Mouse (Mus musculus) embryonic stem cell, embryonic (primary cell): ENCODE results near the gene Lin7b.

Experiments used
- CTCF ChIA-PET, 4 experiments: fragments of 300-600 bp in 2 of 4; fragments of 350-600 bp in 2 of 4; sonication (Branson Sonifier 250); formaldehyde crosslinking; loops; one replicate each; lab custom pipeline; 2022; ENCODE audit warnings: inconsistent platforms in 2 of 4; lab: Charles Lee
- POLR2A ChIA-PET, 4 experiments: fragments of 300-600 bp in 2 of 4; fragments of 350-600 bp in 2 of 4; sonication (Branson Sonifier 250); formaldehyde crosslinking; loops; one replicate each; lab custom pipeline; 2022; ENCODE audit warnings: antibody characterized with exemption in 4 of 4, inconsistent platforms in 1 of 4; lab: Charles Lee

The Lin7b gene

DNA sequence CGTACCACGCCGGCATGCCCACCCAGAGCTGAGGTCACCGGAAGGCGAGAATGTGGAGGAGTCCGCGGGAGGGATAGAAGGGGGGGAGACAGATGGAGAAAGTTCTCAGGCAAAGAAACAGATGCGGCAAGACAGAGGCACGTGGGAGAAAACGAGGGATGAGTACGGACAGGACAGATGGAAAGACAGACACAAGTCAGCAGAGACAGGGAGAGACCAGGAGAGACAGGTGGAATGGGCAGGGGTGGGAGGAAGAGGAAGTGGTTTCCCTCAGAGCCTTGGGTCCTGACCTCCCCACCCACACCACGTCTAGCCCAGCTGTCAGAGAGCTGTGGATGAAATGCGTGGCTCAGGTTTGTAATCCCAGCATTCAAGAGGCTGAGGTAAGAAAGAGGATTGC is 23.5 kb downstream of the Lin7b start:
- ChIA-PET POLR2A (interaction anchor here in 2 of 4 experiments (0.6 to 51.5 kb wide), 8 partner anchors 9 to 476 kb away, joined by 3 to 1478 read pairs (median 3); partner anchors contain the start of genes Kcna7 (in 1 of the 2), Ppfia3 (in 1 of the 2) and Snrnp70 (in 1 of the 2)), CTCF (interaction anchor here in 1 of 4 experiments (1.0 to 1.1 kb wide), 2 partner anchors 42 to 47 kb away, joined by 3 read pairs; no protein-coding TSS in a partner anchor)

DNA sequence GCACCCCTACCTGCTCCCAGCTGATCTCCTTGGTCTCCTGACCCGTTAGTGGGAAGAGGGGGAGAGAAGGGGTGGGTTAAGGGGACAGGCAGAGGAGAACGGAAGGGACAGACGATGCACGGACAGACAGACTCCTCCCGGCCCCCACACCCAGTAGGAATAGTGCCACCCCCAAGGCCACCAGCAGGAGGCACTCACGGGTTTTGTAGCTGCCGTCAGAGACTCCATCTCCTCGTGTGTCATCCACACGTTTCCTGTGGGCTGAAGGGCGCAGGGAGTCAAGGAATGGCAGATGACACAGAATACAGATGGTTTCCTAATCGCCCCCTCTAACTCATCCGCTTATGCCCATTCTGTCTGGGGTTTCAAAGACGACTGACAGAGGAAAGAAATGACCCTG is 26.8 kb downstream of the Lin7b start:
- ChIA-PET POLR2A (interaction anchor here (0.5 to 7.7 kb wide), 34 partner anchors 9 to 701 kb away, joined by 3 to 118 read pairs (median 8); partner anchors contain the start of genes Ppfia3 (in 3 of the 4), Snrnp70 (in 3 of the 4), Trpm4 (in 2 of the 4) and Ftl1 (in 1 of the 4)), CTCF (interaction anchor here (0.6 to 6.9 kb wide), 28 partner anchors 8 to 339 kb away, joined by 3 to 200 read pairs (median 4); partner anchors contain the start of genes Kcna7 (in 3 of the 4), Gys1 (in 1 of the 4), Lin7b (in 1 of the 4) and Nucb1 (in 1 of the 4))

DNA sequence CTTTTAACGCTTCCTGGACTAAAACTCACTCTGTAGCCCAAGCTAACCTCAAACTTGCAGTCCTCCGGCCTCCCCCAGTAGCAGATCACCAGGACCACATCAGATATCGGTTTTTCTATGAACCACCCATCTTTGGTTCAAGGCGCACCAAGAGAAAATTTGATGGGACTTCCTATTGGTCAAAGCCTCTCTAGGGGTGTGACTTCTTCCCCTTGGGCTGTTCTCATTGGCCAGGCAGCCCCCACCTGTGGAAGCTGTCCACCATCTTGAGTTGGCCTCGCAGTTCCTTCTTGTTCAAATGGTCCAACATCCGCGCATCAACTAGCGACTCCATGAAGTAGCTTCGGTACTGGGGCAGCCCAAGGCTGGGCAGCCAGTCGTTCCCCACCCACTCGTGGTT is 28.3 kb downstream of the Lin7b start:
- ChIA-PET CTCF (interaction anchor here (0.8 to 6.9 kb wide), 31 partner anchors 8 to 358 kb away, joined by 3 to 200 read pairs (median 6); partner anchors contain the start of genes Aldh16a1 (in 1 of the 4), Car11 (in 1 of the 4), Gys1 (in 1 of the 4) and Kcna7 (in 1 of the 4)), POLR2A (interaction anchor here in 3 of 4 experiments (0.5 to 7.7 kb wide), 47 partner anchors 7 to 379 kb away, joined by 3 to 118 read pairs (median 6); partner anchors contain the start of genes Ppfia3 (in 3 of the 3), Trpm4 (in 3 of the 3), Ftl1 (in 2 of the 3) and Snrnp70 (in 2 of the 3))

DNA sequence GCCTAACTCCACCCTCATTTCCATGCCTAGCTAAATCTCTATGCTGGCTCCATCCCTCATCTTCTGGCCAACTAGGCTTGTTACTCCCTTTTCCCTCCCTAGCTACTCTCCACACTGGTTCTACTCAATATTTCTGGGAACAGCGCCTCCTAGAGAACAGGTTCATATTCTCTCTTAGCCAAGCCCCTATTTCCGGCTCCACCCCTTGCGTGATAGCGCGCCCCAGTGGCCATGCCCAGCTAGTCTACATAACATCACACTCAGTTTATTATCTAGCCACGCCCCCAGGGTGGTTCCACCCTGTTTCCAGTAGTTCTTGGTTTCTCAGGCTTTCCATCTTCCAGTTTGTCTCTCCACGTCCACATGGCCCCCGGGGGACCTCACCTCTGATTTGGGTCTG is 29.1 kb downstream of the Lin7b start:
- POLR2A ChIA-PET, result interaction anchor here in 3 of 4 experiments (0.6 to 7.7 kb wide), 50 partner anchors 8 to 555 kb away, joined by 3 to 118 read pairs (median 5); partner anchors contain the start of genes Ppfia3 (in 3 of the 3), Ftl1 (in 2 of the 3), Snrnp70 (in 2 of the 3) and Trpm4 (in 2 of the 3)
- CTCF ChIA-PET, result interaction anchor here (0.5 to 6.9 kb wide), 82 partner anchors 8 to 380 kb away, joined by 3 to 200 read pairs (median 4); partner anchors contain the start of genes Ppfia3 (in 3 of the 4), Gys1 (in 2 of the 4), Kcna7 (in 2 of the 4) and Lin7b (in 2 of the 4)

DNA sequence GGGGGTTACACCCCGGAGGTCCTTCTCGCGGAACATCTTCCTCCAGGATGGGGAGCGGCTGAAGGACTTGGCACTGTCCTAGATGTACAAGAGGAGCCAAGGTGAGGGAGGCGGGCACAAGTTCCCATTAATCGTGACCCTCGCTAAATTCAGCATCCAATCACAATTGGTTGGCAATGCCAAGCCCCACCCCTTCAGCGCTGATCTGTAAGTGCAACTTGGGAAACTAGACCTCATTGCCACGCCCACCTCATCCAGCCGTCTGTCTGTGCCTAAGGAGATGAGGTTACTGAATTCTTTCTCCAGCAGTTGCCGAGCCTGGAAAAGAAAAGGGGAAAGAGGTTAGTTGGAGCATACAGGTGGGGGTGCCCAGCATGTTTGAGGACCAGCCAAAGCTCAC is 29.7 kb downstream of the Lin7b start:
- POLR2A ChIA-PET, result interaction anchor here in 3 of 4 experiments (0.6 to 7.7 kb wide), 55 partner anchors 8 to 556 kb away, joined by 3 to 118 read pairs (median 4); partner anchors contain the start of genes Ppfia3 (in 3 of the 3), Ftl1 (in 2 of the 3), Snrnp70 (in 2 of the 3) and Trpm4 (in 2 of the 3)

DNA sequence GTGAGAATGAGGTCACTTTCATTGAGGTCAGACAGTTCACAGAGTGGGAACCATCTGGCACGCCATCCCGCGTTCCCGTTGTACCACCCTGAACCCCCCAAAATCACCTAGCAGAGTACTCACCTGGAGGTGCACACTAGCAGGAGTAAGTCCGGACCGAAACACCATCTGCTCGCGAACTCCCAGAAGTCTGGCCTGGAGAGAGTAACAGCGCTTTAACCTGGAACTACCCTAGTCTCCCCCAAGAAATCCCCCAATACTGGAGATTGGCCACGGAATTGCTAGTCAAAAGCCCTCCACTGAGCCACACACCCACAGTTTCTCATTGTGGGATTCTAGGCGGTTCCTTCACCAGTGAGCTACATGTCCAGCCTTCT is 30.3 kb downstream of the Lin7b start:
- CTCF ChIA-PET, result interaction anchor here in 3 of 4 experiments (0.9 to 6.9 kb wide), 16 partner anchors 8 to 267 kb away, joined by 3 to 200 read pairs (median 10); partner anchors contain the start of genes Gys1 (in 2 of the 3), Kcna7 (in 1 of the 3) and Ppfia3 (in 1 of the 3)
- POLR2A ChIA-PET, result interaction anchor here in 3 of 4 experiments (0.6 to 7.7 kb wide), 25 partner anchors 15 to 273 kb away, joined by 3 to 118 read pairs (median 4); partner anchors contain the start of genes Ppfia3 (in 2 of the 3), Snrnp70 (in 2 of the 3), Ftl1 (in 1 of the 3) and Kcna7 (in 1 of the 3)

More for the DNA sequence above, 29.7 kb downstream of the Lin7b start:
- CTCF ChIA-PET, result interaction anchor here (0.6 to 6.9 kb wide), 80 partner anchors 8 to 380 kb away, joined by 3 to 200 read pairs (median 4); partner anchors contain the start of genes Gys1 (in 3 of the 4), Ppfia3 (in 3 of the 4), Kcna7 (in 2 of the 4) and Lin7b (in 2 of the 4)

DNA sequence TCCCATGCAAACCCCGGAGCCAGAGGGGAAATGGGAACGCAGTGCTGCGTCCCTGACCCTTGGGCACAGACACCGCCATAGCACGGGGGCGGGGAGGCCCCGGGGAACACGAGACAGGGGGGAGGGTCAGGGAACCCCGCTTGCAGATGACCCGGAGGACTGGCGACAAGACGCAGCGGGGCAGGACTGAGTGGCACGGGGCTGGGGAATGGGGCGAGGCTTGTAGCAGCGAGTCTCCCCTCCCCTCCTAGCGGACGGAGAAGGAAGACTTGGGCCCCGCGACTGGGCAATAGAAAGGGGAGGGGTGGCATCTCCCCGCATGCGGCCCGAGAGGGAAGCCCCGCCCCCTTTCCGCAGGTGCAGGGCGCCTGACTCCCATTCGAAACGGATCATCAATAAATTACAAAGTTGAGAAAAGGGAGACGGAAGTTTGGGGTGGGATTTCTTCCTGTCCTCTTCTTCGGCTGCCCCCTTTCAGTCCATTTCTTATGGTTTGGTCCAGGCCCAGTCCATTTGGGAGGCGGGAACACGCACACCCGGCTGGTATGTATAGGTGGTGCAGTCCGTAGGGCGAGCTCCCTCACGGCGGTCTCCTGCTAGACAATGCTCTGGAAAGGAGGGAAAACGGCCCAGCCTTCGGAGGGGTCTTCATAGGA is 30.8 kb downstream of the Lin7b start:
- POLR2A ChIA-PET, result interaction anchor here in 3 of 4 experiments (0.5 to 7.7 kb wide), 32 partner anchors 15 to 272 kb away, joined by 3 to 118 read pairs (median 4); partner anchors contain the start of genes Ppfia3 (in 2 of the 3), Snrnp70 (in 2 of the 3), Aldh16a1 (in 1 of the 3) and Ftl1 (in 1 of the 3)
- CTCF ChIA-PET, result interaction anchor here in 3 of 4 experiments (0.6 to 6.9 kb wide), 15 partner anchors 17 to 715 kb away, joined by 3 to 200 read pairs (median 5); partner anchors contain the start of genes Gys1 (in 1 of the 3), Kcna7 (in 1 of the 3) and Ppfia3 (in 1 of the 3)

DNA sequence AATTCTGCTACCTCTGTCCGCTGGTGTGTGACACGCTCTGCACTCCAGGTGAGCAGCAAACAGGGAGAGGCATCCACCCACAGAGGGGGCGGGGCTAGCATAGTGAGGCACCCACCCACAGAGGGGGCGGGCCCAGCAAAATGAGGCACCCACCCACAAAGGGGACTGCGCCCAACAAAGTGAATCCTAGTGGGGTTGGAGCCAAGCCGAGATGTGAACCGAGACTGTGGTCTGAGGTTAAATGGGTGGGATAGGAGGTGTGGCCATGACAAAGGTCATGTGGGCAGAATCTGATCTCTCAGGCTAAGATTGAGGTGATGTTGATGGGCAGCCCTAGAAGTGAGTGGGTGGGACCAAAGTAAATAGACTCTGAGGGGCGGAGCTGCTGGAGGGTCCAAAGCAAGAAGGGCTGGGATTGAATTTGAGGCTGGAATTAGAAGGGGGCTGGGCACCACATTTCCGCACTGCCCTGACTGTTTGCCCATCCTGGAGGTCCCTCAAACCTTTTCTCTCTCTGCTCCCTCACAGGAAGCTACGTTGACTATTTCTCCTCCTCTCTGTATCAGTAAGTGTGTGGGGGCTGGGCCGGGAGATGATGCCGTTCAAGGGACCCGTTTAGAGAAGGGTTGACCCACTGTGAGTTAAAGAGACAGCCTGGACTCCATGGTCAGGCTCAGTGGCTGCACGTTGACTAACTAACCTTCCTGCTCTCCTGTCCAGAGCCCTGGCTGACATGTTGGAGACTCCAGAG is 32.0 kb downstream of the Lin7b start:
- POLR2A ChIA-PET, result interaction anchor here in 3 of 4 experiments (0.5 to 7.7 kb wide), 50 partner anchors 9 to 489 kb away, joined by 3 to 118 read pairs (median 4); partner anchors contain the start of genes Ftl1 (in 2 of the 3), Kcna7 (in 2 of the 3), Ppfia3 (in 2 of the 3) and Snrnp70 (in 2 of the 3)
- CTCF ChIA-PET, result interaction anchor here (0.5 to 6.9 kb wide), 21 partner anchors 11 to 605 kb away, joined by 3 to 200 read pairs (median 4); partner anchors contain the start of genes Kcna7 (in 1 of the 4) and Ppfia3 (in 1 of the 4)

DNA sequence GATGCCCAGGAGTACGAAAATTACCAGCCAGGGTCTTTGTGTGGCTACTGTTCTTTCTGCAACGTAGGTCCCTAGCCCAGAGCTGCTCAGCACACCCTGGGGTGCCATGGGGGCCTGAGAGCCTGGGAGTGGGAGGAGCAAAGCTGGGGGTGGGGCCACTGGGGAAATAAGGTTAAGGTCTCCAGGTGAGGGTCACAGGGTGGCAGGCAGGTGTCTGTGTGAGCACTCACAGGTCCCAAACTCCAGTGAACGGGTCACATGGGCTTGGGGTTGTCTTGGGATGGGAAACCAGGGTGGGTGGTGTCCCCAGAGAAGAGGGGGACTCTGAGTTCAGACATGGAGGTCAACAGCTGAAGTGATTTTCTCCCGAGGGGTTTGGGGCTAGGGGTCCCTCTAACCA is 32.9 kb downstream of the Lin7b start:
- POLR2A ChIA-PET, result interaction anchor here in 3 of 4 experiments (1.0 to 7.7 kb wide), 20 partner anchors 8 to 183 kb away, joined by 3 to 118 read pairs (median 8); partner anchors contain the start of genes Ftl1 (in 2 of the 3), Snrnp70 (in 2 of the 3), Aldh16a1 (in 1 of the 3) and Gys1 (in 1 of the 3)
- CTCF ChIA-PET, result interaction anchor here in 3 of 4 experiments (1.1 to 6.9 kb wide), 7 partner anchors 12 to 291 kb away, joined by 3 to 200 read pairs (median 6); partner anchors contain the start of gene Kcna7 (in 1 of the 3)

DNA sequence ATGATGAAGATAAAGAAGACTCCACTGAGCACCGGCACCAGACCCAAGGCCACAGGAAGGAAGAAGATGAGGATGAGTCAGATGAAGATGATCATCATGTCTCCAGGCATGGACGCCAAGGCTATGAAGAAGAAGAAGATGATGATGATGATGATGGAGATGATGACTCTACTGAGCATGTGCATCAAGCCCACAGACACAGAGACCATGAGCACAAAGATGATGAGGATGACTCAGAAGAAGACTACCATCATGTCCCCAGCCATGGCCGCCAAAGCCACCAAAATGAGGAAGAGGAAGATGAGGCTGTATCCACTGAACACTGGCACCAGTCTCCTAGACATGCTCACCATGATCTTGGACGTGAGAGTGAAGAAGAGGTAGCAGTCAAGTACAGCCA is 34.1 kb downstream of the Lin7b start:
- POLR2A ChIA-PET, result interaction anchor here in 2 of 4 experiments (0.7 to 7.7 kb wide), 4 partner anchors 18 to 190 kb away, joined by 6 to 67 read pairs (median 19); partner anchors contain the start of genes Ftl1 (in 1 of the 2), Plekha4 (in 1 of the 2), Ppp1r15a (in 1 of the 2) and Snrnp70 (in 1 of the 2)
- CTCF ChIA-PET, result no interaction called here

DNA sequence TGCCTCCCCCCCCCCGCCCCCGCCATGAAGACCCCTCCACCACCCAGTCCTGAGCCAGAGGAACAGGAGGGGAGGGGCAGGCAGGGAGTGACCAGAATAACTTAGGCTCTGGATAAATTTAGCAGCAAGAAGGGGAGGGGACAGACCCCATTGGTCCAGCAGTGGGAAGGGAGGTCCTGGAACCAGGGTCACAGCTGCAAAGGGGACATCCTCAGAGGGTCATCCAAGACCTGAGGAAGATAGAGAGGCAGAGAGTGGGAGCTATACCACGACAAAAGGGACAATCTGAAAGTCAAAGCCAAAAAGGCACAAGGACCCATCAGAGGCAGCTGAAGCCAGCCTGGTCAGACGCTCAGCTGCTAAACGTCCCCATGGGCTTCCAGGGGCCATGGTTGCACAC is 35.3 kb downstream of the Lin7b start, which contains the start of gene Hrc:
Hrc (plus strand) TSS at position 235 of the 400 bp plus-strand sequence.
- ChIA-PET POLR2A (interaction anchor here in 2 of 4 experiments (0.6 to 1.7 kb wide), 22 partner anchors 7 to 420 kb away, joined by 3 to 9 read pairs (median 3); partner anchors contain the start of genes Ftl1 (in 1 of the 2), Kcna7 (in 1 of the 2), Plekha4 (in 1 of the 2) and Ppfia3 (in 1 of the 2)), CTCF (interaction anchor here in 1 of 4 experiments (0.9 kb wide), 1 partner anchor 254 kb away, joined by 3 read pairs; no protein-coding TSS in a partner anchor)

DNA sequence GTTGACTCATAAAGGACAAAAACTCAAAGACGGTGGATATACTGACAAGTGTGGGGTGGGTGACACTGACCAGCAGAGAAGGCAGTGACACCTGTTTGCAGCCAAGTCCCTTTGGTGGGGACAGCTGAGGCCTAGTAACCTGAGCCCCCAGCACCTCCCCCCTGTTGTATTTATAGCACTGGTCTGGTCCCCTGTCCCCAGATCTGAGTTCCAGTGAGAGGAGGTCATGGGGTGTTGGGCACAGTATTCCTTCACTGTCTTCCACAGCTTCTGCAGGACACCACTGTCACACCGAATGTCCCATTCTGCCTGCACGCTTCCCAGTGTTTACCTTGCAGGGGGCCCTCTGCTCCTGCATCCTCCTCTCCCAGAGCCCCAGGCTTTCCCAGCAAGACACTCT is 35.8 kb downstream of the Lin7b start:
- CTCF ChIA-PET, result interaction anchor here in 1 of 4 experiments (0.9 kb wide), 1 partner anchor 255 kb away, joined by 3 read pairs; no protein-coding TSS in a partner anchor

DNA sequence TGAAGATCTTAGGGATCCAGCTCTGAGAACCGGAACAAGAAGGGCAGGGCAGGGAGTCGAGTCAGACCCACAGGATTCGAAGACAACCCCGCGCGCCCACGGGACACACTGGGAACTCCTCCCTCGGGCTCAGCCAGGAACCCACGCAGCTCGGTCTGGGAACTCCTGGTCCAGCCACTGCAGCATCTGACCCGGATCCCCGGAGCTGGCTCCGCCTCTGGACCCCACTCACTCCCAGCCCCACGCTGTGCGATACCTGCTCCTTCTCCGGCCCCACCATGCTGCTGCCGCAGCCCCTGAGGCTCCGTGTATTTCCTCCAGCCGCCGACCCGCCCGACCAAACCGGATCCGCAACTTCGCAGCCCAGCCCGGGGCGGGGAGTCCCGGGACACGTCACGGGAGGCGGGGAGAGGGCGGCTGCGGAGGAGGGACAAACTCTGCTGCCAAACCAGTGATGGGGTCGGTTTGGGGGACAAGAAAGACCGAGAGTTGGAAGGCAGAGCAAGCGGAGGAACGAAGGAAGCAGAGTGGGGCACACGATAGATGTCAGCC is 36.9 kb downstream of the Lin7b start, which contains the start of gene Trpm4:
Trpm4 (minus strand) TSS at position 350 of the 552 bp plus-strand sequence.
- CTCF ChIA-PET, result interaction anchor here in 3 of 4 experiments (0.5 to 3.1 kb wide), 16 partner anchors 8 to 116 kb away, joined by 3 to 45 read pairs (median 5); partner anchors contain the start of genes Gys1 (in 1 of the 3), Kcna7 (in 1 of the 3) and Ppfia3 (in 1 of the 3)
- POLR2A ChIA-PET, result interaction anchor here in 3 of 4 experiments (0.6 to 3.5 kb wide), 51 partner anchors 8 to 384 kb away, joined by 3 to 30 read pairs (median 4); partner anchors contain the start of genes Ppfia3 (in 3 of the 3), Snrnp70 (in 2 of the 3), Tead2 (in 2 of the 3) and Aldh16a1 (in 1 of the 3)

More for the DNA sequence above, 35.8 kb downstream of the Lin7b start:
- POLR2A ChIA-PET, result interaction anchor here in 3 of 4 experiments (0.5 to 2.5 kb wide), 22 partner anchors 8 to 421 kb away, joined by 3 to 11 read pairs (median 3); partner anchors contain the start of genes Ftl1 (in 1 of the 3), Kcna7 (in 1 of the 3), Plekha4 (in 1 of the 3) and Ppfia3 (in 1 of the 3)

DNA sequence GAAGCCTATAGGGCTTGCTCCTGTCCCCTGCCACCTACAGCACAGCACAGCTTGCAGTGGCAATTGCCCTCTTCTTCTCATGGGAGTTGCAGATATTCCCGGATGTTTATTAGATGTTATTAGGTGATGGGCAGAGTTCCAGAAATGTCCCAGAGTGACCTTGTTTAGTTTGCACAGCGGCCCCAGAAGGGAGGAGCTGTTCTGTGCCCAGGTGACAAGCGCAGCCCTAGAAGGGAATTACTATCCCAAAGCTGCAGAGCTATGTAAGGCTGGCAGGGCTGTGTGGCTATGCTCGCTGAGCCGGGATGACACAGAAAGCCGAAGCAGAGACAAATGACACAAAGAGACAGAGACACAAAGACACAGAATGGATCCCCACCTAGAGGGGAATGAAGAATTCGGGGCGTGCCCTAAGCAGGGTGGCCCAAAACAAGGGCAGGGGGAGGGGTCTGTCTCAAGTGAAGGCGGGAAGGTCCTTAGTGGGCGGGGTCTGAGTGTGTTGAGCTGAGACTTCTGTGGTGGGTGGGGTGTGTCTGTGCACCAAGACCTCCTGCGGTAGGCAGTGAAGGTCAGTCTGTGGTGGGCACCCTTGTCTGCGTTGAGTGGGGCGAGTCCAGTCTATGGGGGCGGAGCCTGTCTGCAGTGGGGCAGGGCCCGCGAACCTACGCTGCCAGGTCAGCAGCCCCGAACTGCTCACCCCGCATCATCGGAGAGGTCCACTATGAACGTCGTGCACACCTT is 37.5 kb downstream of the Lin7b start:
- ChIA-PET POLR2A (interaction anchor here (0.5 to 3.5 kb wide), 61 partner anchors 8 to 385 kb away, joined by 3 to 30 read pairs (median 4); partner anchors contain the start of genes Ppfia3 (in 3 of the 4), Snrnp70 (in 2 of the 4), Tead2 (in 2 of the 4) and Aldh16a1 (in 1 of the 4)), CTCF (interaction anchor here (0.5 to 3.1 kb wide), 23 partner anchors 8 to 296 kb away, joined by 3 to 45 read pairs (median 5); partner anchors contain the start of genes Gys1 (in 1 of the 4), Kcna7 (in 1 of the 4) and Ppfia3 (in 1 of the 4))
